Mouse (Mus musculus) liver, adult 2 months (tissue): Measurements from ENCODE around the gene Dennd4a.

Experiments used
- CTCF ChIP-seq: fragments of 200-500 bp; IDR thresholded peaks from 2 replicates; pipeline ENCODE4 v1.5.1; 2011; ENCODE audit warnings: low read depth, low read length, control low read depth
- POLR2A ChIP-seq: fragments of 200-500 bp; IDR thresholded peaks from 2 replicates; pipeline ENCODE4 v1.6.1; 2011; ENCODE audit warnings: low read length, control low read depth; ENCODE audit not compliant: insufficient read depth; ENCODE audit errors: extremely low read depth

- no peak for TF ChIP-seq CTCF
- TF ChIP-seq POLR2A, result no peak
These were observed 146.1 kb downstream of the Dennd4a start for GRCm38 (mm10) chr9:64957276-64957675.
